ENCODE assay signal across 8 mouse cellular contexts in the genomic region with DNA sequence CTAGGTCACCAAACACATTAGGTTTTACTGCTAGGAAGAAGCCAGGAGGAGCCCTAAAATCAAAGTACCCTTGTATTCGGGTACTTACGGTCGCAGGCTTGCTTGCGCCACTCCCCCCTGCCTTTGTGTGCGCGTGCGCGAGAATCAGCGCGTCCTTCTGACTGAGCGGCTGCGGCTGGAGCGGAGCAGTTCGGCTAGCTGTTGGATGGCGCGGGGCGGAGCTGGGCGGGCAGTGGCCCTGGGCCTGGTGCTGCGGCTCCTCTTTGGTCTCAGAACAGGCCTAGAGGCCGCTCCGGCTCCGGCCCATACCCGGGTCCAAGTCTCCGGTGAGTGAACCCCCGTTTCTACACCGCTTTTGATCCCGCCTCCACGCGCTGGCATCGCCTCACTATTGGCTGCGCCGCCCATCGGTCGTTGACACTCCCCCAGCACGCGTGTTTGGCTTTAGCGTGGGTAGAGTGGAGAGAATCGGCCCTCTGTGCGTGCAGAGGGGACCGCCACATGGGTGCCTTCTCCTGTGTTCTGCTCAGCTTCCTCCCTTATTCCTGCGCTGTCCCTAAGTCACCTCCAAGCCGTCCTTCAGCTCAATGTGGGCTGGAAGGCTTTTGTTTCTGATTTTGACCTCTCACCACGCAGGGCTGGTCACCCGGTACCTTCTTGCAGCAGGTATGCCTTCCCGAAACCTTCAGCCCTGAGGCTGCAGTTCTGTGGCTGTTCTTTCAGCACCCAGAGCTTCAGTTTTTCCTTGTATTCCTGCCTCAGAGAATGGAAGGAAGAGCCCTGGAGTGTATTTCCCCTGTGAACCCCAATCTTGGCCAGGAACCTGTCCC. TPM values are rescaled to one million over a fixed set of nuclear protein-coding genes. Genes with fewer than 3 reads are reported as not detected.
A peak's percentile ranks its signal among the peaks of the same experiment; 100 is the strongest.
DNase-seq lines count a peak whose midpoint lies in the region; ATAC-seq and TF ChIP-seq lines count a peak whose summit lies in the region.

A gene (plus strand): TSS at position 126 of the 830 bp plus-strand sequence.

- H3K36me3 ChIP-seq in hindbrain, postnatal 0 days (ENCODE audit: insufficient read depth, low read length) = no peaks in the 10 kb centered on the region; the same call in 1 of the 2 replicates

- H3K4me1 ChIP-seq in hindbrain, postnatal 0 days (ENCODE audit: insufficient read depth, low read length) = peaks cover 7% of the 10 kb centered on the region; the same call in 1 of the 2 replicates

- peak; percentile 77 for DNase-seq in WW6 (ENCODE audit: low read depth, low spot score)
- peak; percentile 81 to 86 for DNase-seq in cerebellum, postnatal 4 days (ENCODE audit: low spot score in 2 of 2)
- DNase-seq in gastrocnemius, adult 2 months = peak; percentile 95
- DNase-seq in hindbrain, postnatal 0 days (ENCODE audit: low spot score) = peak; percentile 96
- peak; percentile 92 to 93 for DNase-seq in left cerebral cortex, adult 2 months (ENCODE audit: extremely low spot score in 1 of 2, low spot score in 2 of 2)
- peak; percentile 94 to 96 for DNase-seq in right cerebral cortex, adult 2 months (ENCODE audit: low spot score in 2 of 2)
- DNase-seq in urinary bladder, postnatal 14 days (ENCODE audit: low spot score) = peak; percentile 91

- peak within 1 kb of the TSS; percentile 76 for H3K9ac ChIP-seq in hindbrain, postnatal 0 days (replicated peaks; ENCODE audit: low read length)

- TF ChIP-seq CTCF in gastrocnemius, adult 2 months (IDR thresholded peaks at IDR 0.05) = no peak
- peak; percentile 32 for TF ChIP-seq CTCF in hindbrain, postnatal 0 days (IDR thresholded peaks at IDR 0.05; ENCODE audit: low read depth)
- peak; percentile 11; the same call in 1 of the 2 replicates for TF ChIP-seq CTCF in left cerebral cortex, adult 2 months (IDR thresholded peaks at IDR 0.05)

- under 1% methylated on average over 45 of the region's 45 CpGs for WGBS in hindbrain, postnatal 0 days

- peak within 1 kb of the TSS; percentile 91 for H3K27ac ChIP-seq in gastrocnemius, adult 2 months
- H3K27ac ChIP-seq in hindbrain, postnatal 0 days = peak within 1 kb of the TSS; percentile 85
- H3K27ac ChIP-seq in left cerebral cortex, adult 2 months = peak within 1 kb of the TSS; percentile 89

- H3K27me3 ChIP-seq in hindbrain, postnatal 0 days (ENCODE audit: insufficient read depth, low read length) = no peaks in the 10 kb centered on the region

- peak within 1 kb of the TSS; percentile 84 for H3K4me3 ChIP-seq in gastrocnemius, adult 2 months
- H3K4me3 ChIP-seq in hindbrain, postnatal 0 days (ENCODE audit: low read length) = peak within 1 kb of the TSS; percentile 83
- peak within 1 kb of the TSS; percentile 80 for H3K4me3 ChIP-seq in left cerebral cortex, adult 2 months

- no peaks in the 10 kb centered on the region for H3K9me3 ChIP-seq in hindbrain, postnatal 0 days (ENCODE audit: low read length)

- ATAC-seq in hindbrain, postnatal 0 days = peak; percentile 97
- peak; percentile 96 for ATAC-seq in megakaryocyte, adult 5-6 weeks (ENCODE audit: poor library complexity, severe bottlenecking)

- peak within 1 kb of the TSS; percentile 95 for H3K4me2 ChIP-seq in hindbrain, postnatal 0 days (ENCODE audit: low read depth, low read length)

- intact Hi-C loops in gastrocnemius, adult 2 months (cut with DNase I) = no loop called here
- intact Hi-C loops in left cerebral cortex, adult 2 months (cut with DNase I) = no loop called here

RNA-seq across cellular contexts. Expression of the gene that starts here (rescaled TPM):
- 10 to 100 TPM; 13.8 to 16.1 TPM for total RNA-seq in gastrocnemius, adult 2 months (2021)
- 25.1 and 26.0 TPM in 2 replicates for total RNA-seq in hindbrain, postnatal 0 days (2014; rRNA removed)
- polyA plus RNA-seq in hindbrain, postnatal 0 days (2015; fragmentation: Nextera tagmentation; extraction: Ambion mirVana) = 55.7 and 58.6 TPM in 2 replicates
- 10 to 100 TPM; 19.8 to 26.8 TPM for total RNA-seq in left cerebral cortex, adult 2 months (2021)
- 2.5 and 4.0 TPM in 2 replicates for total RNA-seq in megakaryocyte, adult 5-6 weeks (2015)
- total RNA-seq in megakaryocyte, adult 5-6 weeks (2017) = 0.85 and 1.5 TPM in 2 replicates

Comparison
In these comparisons a context has a peak if more than half of its experiments do, and no peak if none do; other contexts are left out.
1. Peak in every context shown above with its lines: DNase-seq, ATAC-seq, H3K4me3 ChIP-seq and H3K27ac ChIP-seq.